Mouse (Mus musculus): Measurements from ENCODE around the gene Gm9844. TPM values are rescaled to one million over a fixed set of nuclear protein-coding genes. Genes with fewer than 3 reads are reported as not detected.

Gene Gm9844
- total and polyA plus RNA-seq, 2 experiments from 2014 or later: 26.5 to 35.2 TPM

DNA sequence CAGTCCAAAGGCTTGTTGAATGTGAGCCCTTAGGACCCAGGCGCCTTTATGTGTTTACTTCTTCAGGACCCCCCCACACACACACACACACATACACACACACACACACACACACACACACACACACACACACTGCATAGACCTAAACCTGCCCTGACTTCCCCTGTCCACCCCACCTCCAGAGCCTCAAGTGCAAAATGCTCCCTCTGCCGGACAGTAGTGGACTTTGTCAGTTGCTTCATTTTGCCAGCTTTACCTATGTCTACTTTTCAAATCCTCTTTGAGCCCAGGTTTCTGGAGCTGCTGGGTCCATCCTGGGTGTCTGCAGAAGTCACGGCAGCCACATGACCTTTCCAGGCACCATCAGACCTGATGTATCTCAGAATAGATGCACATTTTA lies 42.9 kb downstream of the Gm9844 start:
- WGBS: 19% methylated on average over 3 of the region's 3 CpGs
- TF ChIP-seq CTCF (IDR thresholded peaks at IDR 0.05; ENCODE audit: low read depth): peak; percentile 77
- H3K36me3 ChIP-seq (ENCODE audit: insufficient read depth): 0 out of 2 replicates have a peak, but pooled peaks cover 18% of the 10 kb centered on the region
- no peaks in the 10 kb centered on the region for H3K27me3 ChIP-seq (ENCODE audit: insufficient read depth, low read length)
- peak overlapping the region; percentile 47 for H3K4me3 ChIP-seq (ENCODE audit: low read depth, low read length)
- ATAC-seq (no peak), DNase-seq (peak; percentile 57)
- peak overlapping the region; percentile 56 for H3K9ac ChIP-seq
- 0 out of 2 replicates have a peak, but pooled peaks cover 12% of the 10 kb centered on the region for H3K4me1 ChIP-seq (ENCODE audit: insufficient read depth)
- peak overlapping the region; percentile 75 for H3K4me2 ChIP-seq (ENCODE audit: low read depth)
- no peaks in the 10 kb centered on the region for H3K9me3 ChIP-seq (ENCODE audit: low read length)
- peak overlapping the region; percentile 46; the same call in 1 of the 2 replicates for H3K27ac ChIP-seq (ENCODE audit: low read depth, low read length)

GRCm38 (mm10) chr7:24906551-24906950 lies 44.5 kb downstream of the Gm9844 start:
- TF ChIP-seq CTCF (IDR thresholded peaks at IDR 0.05; ENCODE audit: low read depth): no peak
- ATAC-seq (no peak), DNase-seq (no peak)
- 0 out of 2 replicates have a peak, but pooled peaks cover 12% of the 10 kb centered on the region for H3K4me1 ChIP-seq (ENCODE audit: insufficient read depth)
- no peaks in the 10 kb centered on the region for H3K27me3 ChIP-seq (ENCODE audit: insufficient read depth, low read length)
- H3K9ac ChIP-seq: peak overlapping the region; percentile 22; the same call in 1 of the 2 replicates
- H3K36me3 ChIP-seq (ENCODE audit: insufficient read depth): 0 out of 2 replicates have a peak, but pooled peaks cover 24% of the 10 kb centered on the region
- H3K27ac ChIP-seq (ENCODE audit: low read depth, low read length): no peak overlapping the region
- H3K4me2 ChIP-seq (ENCODE audit: low read depth): no peak overlapping the region
- H3K4me3 ChIP-seq (ENCODE audit: low read depth, low read length): no peak overlapping the region
- no peaks in the 10 kb centered on the region for H3K9me3 ChIP-seq (ENCODE audit: low read length)
- 47% methylated on average over 6 of the region's 6 CpGs for WGBS

DNA sequence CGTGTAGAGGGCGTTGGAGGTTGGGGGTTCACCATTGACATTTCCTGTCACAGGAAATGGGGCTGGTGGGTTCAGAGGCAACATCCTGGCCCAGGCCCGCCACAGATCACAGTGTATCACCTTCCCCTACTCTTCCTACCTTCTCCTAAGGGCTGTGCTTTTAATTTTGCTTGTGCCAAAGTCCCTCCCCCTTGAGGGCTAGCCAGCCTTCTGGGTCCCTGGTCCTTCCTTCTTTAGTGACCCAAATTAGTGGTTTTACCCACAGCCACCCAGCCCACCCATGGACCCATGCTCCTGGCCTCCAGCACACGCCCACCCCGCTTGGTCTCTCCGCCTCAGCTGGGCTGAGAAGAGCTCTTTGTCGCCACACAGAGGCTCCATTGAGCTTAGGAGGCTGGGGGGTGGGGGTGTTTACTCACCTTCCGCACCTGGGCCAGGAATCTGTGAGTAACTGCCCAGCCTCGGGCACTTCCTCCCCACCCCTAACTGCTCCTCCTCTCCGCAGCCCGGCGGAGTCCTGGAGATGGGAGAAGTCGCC lies 45.3 kb downstream of the Gm9844 start:
- Histone ChIP-seq H3K27ac (ENCODE audit: low read depth, low read length) (no peak overlapping the region), H3K36me3 (ENCODE audit: insufficient read depth) (peaks cover 30% of the 10 kb centered on the region; the same call in 1 of the 2 replicates), H3K27me3 (ENCODE audit: insufficient read depth, low read length) (no peaks in the 10 kb centered on the region), H3K4me2 (ENCODE audit: low read depth) (no peak overlapping the region), H3K4me1 (ENCODE audit: insufficient read depth) (0 out of 2 replicates have a peak, but pooled peaks cover 12% of the 10 kb centered on the region), H3K9ac (no peak overlapping the region), H3K9me3 (ENCODE audit: low read length) (no peaks in the 10 kb centered on the region), H3K4me3 (ENCODE audit: low read depth, low read length) (no peak overlapping the region)
- DNase-seq (no peak), ATAC-seq (no peak)
- TF ChIP-seq CTCF (IDR thresholded peaks at IDR 0.05; ENCODE audit: low read depth): 0 out of 2 replicates have a peak, but pooled peaks have one; percentile 20
- 35% methylated on average over 13 of the region's 13 CpGs for whole genome bisulfite sequencing

Other genes starting within 250 kb of the Gm9844 start
- gene Lypd3, start 225.7 kb upstream of the Gm9844 start, total RNA-seq (2014; rRNA removed): 0.23 and 0.33 TPM in 2 replicates
- gene Lypd3, start 225.7 kb upstream of the Gm9844 start, polyA plus RNA-seq (2015; fragmentation: Nextera tagmentation; extraction: Ambion mirVana): 0.67 and 1.3 TPM in 2 replicates
- not detected in 2 replicates for gene Tex101, start 185.5 kb upstream of the Gm9844 start, total RNA-seq (2014; rRNA removed)
- not detected in 2 replicates for gene Tex101, start 185.5 kb upstream of the Gm9844 start, polyA plus RNA-seq (2015; fragmentation: Nextera tagmentation; extraction: Ambion mirVana)
- not detected in 2 replicates for gene BC049730, start 153.0 kb upstream of the Gm9844 start, total RNA-seq (2014; rRNA removed)
- gene BC049730, start 153.0 kb upstream of the Gm9844 start, polyA plus RNA-seq (2015; fragmentation: Nextera tagmentation; extraction: Ambion mirVana): not detected in 2 replicates
- gene Gm4763, start 135.3 kb upstream of the Gm9844 start, total RNA-seq (2014; rRNA removed): not detected in 2 replicates
- gene Gm4763, start 135.3 kb upstream of the Gm9844 start, polyA plus RNA-seq (2015; fragmentation: Nextera tagmentation; extraction: Ambion mirVana): not detected in 2 replicates
- 0.48 TPM in 1 of 2 replicates, not detected in the other for gene Cd177, start 101.9 kb upstream of the Gm9844 start, total RNA-seq (2014; rRNA removed)
- gene Cd177, start 101.9 kb upstream of the Gm9844 start, polyA plus RNA-seq (2015; fragmentation: Nextera tagmentation; extraction: Ambion mirVana): 0.27 and 0.28 TPM in 2 replicates
- gene Ceacam10, start 85.0 kb upstream of the Gm9844 start, total RNA-seq (2014; rRNA removed): 0.57 TPM in 1 of 2 replicates, not detected in the other
- 0.14 TPM in 1 of 2 replicates, not detected in the other for gene Ceacam10, start 85.0 kb upstream of the Gm9844 start, polyA plus RNA-seq (2015; fragmentation: Nextera tagmentation; extraction: Ambion mirVana)
- not detected in 2 replicates for gene Lypd4, start 7.7 kb downstream of the Gm9844 start, total RNA-seq (2014; rRNA removed)
- not detected in 2 replicates for gene Lypd4, start 7.7 kb downstream of the Gm9844 start, polyA plus RNA-seq (2015; fragmentation: Nextera tagmentation; extraction: Ambion mirVana)
- gene Dmrtc2, start 7.8 kb downstream of the Gm9844 start, total RNA-seq (2014; rRNA removed): 0.08 TPM in 1 of 2 replicates, not detected in the other
- gene Dmrtc2, start 7.8 kb downstream of the Gm9844 start, polyA plus RNA-seq (2015; fragmentation: Nextera tagmentation; extraction: Ambion mirVana): 0.23 and 0.28 TPM in 2 replicates
- 581 and 723 TPM in 2 replicates for gene Rps19, start 22.2 kb downstream of the Gm9844 start, total RNA-seq (2014; rRNA removed)
- gene Rps19, start 22.2 kb downstream of the Gm9844 start, polyA plus RNA-seq (2015; fragmentation: Nextera tagmentation; extraction: Ambion mirVana): 1,350 and 1,888 TPM in 2 replicates
- gene Cd79a, start 35.2 kb downstream of the Gm9844 start, total RNA-seq (2014; rRNA removed): 0.15 and 0.33 TPM in 2 replicates
- gene Cd79a, start 35.2 kb downstream of the Gm9844 start, polyA plus RNA-seq (2015; fragmentation: Nextera tagmentation; extraction: Ambion mirVana): 0.47 and 0.54 TPM in 2 replicates
- gene Arhgef1, start 40.7 kb downstream of the Gm9844 start, total RNA-seq (2014; rRNA removed): 24.5 and 30.3 TPM in 2 replicates
- gene Arhgef1, start 40.7 kb downstream of the Gm9844 start, polyA plus RNA-seq (2015; fragmentation: Nextera tagmentation; extraction: Ambion mirVana): 16.7 and 26.8 TPM in 2 replicates
- 0.54 and 2.1 TPM in 2 replicates for gene Gm4881, start 82.3 kb downstream of the Gm9844 start, total RNA-seq (2014; rRNA removed)
- gene Gm4881, start 82.3 kb downstream of the Gm9844 start, polyA plus RNA-seq (2015; fragmentation: Nextera tagmentation; extraction: Ambion mirVana): 0.33 and 0.97 TPM in 2 replicates
- 359 and 362 TPM in 2 replicates for gene Rabac1, start 110.5 kb downstream of the Gm9844 start, total RNA-seq (2014; rRNA removed)
- gene Rabac1, start 110.5 kb downstream of the Gm9844 start, polyA plus RNA-seq (2015; fragmentation: Nextera tagmentation; extraction: Ambion mirVana): 393 and 448 TPM in 2 replicates
- gene Atp1a3, start 143.7 kb downstream of the Gm9844 start, total RNA-seq (2014; rRNA removed): 204 and 256 TPM in 2 replicates
- gene Atp1a3, start 143.7 kb downstream of the Gm9844 start, polyA plus RNA-seq (2015; fragmentation: Nextera tagmentation; extraction: Ambion mirVana): 432 and 535 TPM in 2 replicates
- 94.1 and 106 TPM in 2 replicates for gene Grik5, start 210.1 kb downstream of the Gm9844 start, total RNA-seq (2014; rRNA removed)
- gene Grik5, start 210.1 kb downstream of the Gm9844 start, polyA plus RNA-seq (2015; fragmentation: Nextera tagmentation; extraction: Ambion mirVana): 10.2 and 15.8 TPM in 2 replicates
- 25.4 and 31.5 TPM in 2 replicates for gene Zfp574, start 210.4 kb downstream of the Gm9844 start, total RNA-seq (2014; rRNA removed)
- 30.6 and 33.0 TPM in 2 replicates for gene Zfp574, start 210.4 kb downstream of the Gm9844 start, polyA plus RNA-seq (2015; fragmentation: Nextera tagmentation; extraction: Ambion mirVana)